Mouse (Mus musculus) lung, adult 2 months (tissue): ENCODE data around the gene Sost.

Experiments used
- CTCF ChIP-seq: fragments of 200-500 bp; IDR thresholded peaks from 2 replicates; pipeline ENCODE4 v1.5.1; 2011; ENCODE audit warnings: mild to moderate bottlenecking, low read length, control low read depth; ENCODE audit not compliant: insufficient read depth
- POLR2A ChIP-seq: fragments of 200-500 bp; IDR thresholded peaks from 2 replicates; pipeline ENCODE4 v1.6.1; 2011; ENCODE audit warnings: low read depth, mild to moderate bottlenecking, control low read depth, low read length, borderline replicate concordance; ENCODE audit errors: extremely low read depth

- TF ChIP-seq CTCF = no peak
- no peak for TF ChIP-seq POLR2A
Measured at GRCm38 (mm10) chr11:102006688-102007087, 39.9 kb upstream of the Sost start.
